ENCODE assay signal across 12 mouse cellular contexts in genomic region chr1:132586679-132587201, GRCm38 (mm10). TPM values are rescaled to one million over a fixed set of nuclear protein-coding genes. Genes with fewer than 3 reads are reported as not detected.
DNase-seq lines count a peak whose midpoint lies in the region; ATAC-seq and TF ChIP-seq lines count a peak whose summit lies in the region.
"Had no signal": no experiment of that assay in that cellular context is flagged by ENCODE, and none has a peak within 500 bp of the region (broad histone marks: within the 10 kb centered on the region; RNA-seq: fewer than 3 reads in every experiment).

No protein-coding gene starts in this region.

- TF ChIP-seq CTCF in liver, postnatal 0 days (IDR thresholded peaks at IDR 0.05; ENCODE audit: low read depth), result no peak

- H3K9ac ChIP-seq in kidney, embryonic 15.5 days, result no peak overlapping the region
- no peak overlapping the region for H3K9ac ChIP-seq in liver, postnatal 0 days (replicated peaks)
- H3K9ac ChIP-seq: hindbrain, embryonic 14.5 days had no signal

- DNase-seq in heart, embryonic 10.5 days (ENCODE audit: low spot score), result no peak
- DNase-seq in heart, adult 18-20 months, result no peak
- peak; percentile 58 for DNase-seq in R1 (ENCODE audit: low read depth, low spot score)
- peak; percentile 74 for DNase-seq in liver, postnatal 0 days
- DNase-seq in left cerebral cortex, postnatal 36 days (ENCODE audit: low spot score in 2 of 2), result no peak
- DNase-seq in natural killer cell, adult 2 months (ENCODE audit: low spot score in 2 of 2), result no peak
- DNase-seq in ovary, postnatal 36 days (ENCODE audit: low spot score), result no peak
- DNase-seq: adrenal gland, postnatal 36 days; cerebellum, adult 9-11 months; gastrocnemius, postnatal 36 days had no signal

- intact Hi-C loops in left cerebral cortex, postnatal 36 days (cut with DNase I), result no loop called here

- no peaks in the 10 kb centered on the region for H3K36me3 ChIP-seq in heart, embryonic 10.5 days
- no peaks in the 10 kb centered on the region for H3K36me3 ChIP-seq in kidney, embryonic 15.5 days
- no peaks in the 10 kb centered on the region for H3K36me3 ChIP-seq in liver, postnatal 0 days (replicated peaks; ENCODE audit: insufficient read depth, low read length)

- no peak overlapping the region for H3K4me3 ChIP-seq in heart, embryonic 10.5 days
- no peak overlapping the region for H3K4me3 ChIP-seq in kidney, embryonic 15.5 days (replicated peaks)
- H3K4me3 ChIP-seq in liver, postnatal 0 days (ENCODE audit: low read depth, low read length), result no peak overlapping the region

- H3K4me1 ChIP-seq in heart, embryonic 10.5 days, result peaks cover 29% of the 10 kb centered on the region
- peaks cover 21% of the 10 kb centered on the region for H3K4me1 ChIP-seq in kidney, embryonic 15.5 days
- no peaks in the 10 kb centered on the region for H3K4me1 ChIP-seq in liver, postnatal 0 days (ENCODE audit: insufficient read depth)

- WGBS in heart, embryonic 10.5 days, result 52% methylated on average over 15 of the region's 15 CpGs
- WGBS in kidney, embryonic 15.5 days, result 40% methylated on average over 15 of the region's 15 CpGs
- 45% methylated on average over 15 of the region's 15 CpGs for WGBS in liver, postnatal 0 days (ENCODE audit: insufficient replicate concordance)

- peaks cover 11% of the 10 kb centered on the region for H3K27me3 ChIP-seq in heart, embryonic 10.5 days (ENCODE audit: insufficient read depth, poor library complexity, severe bottlenecking)
- no peaks in the 10 kb centered on the region for H3K27me3 ChIP-seq in kidney, embryonic 15.5 days
- H3K27me3 ChIP-seq in liver, postnatal 0 days (ENCODE audit: insufficient read depth, low read length), result no peaks in the 10 kb centered on the region

- no peaks in the 10 kb centered on the region for H3K9me3 ChIP-seq in heart, embryonic 10.5 days
- no peaks in the 10 kb centered on the region for H3K9me3 ChIP-seq in kidney, embryonic 15.5 days (replicated peaks)
- H3K9me3 ChIP-seq in liver, postnatal 0 days (ENCODE audit: low read length), result no peaks in the 10 kb centered on the region

- no peak for TF ChIP-seq EP300 in liver, postnatal 0 days (IDR thresholded peaks at IDR 0.05; ENCODE audit: low read depth)

- peak; percentile 84 for ATAC-seq in kidney, embryonic 15.5 days (replicated peaks; ENCODE audit: low FRiP score)
- ATAC-seq in liver, postnatal 0 days, result peak; percentile 100

- 0 out of 2 replicates have a peak overlapping the region, but pooled peaks have one; percentile 25 for H3K27ac ChIP-seq in heart, embryonic 10.5 days
- H3K27ac ChIP-seq in kidney, embryonic 15.5 days, result no peak overlapping the region
- peak overlapping the region; percentile 77 for H3K27ac ChIP-seq in liver, postnatal 0 days (ENCODE audit: low read depth)

- peak overlapping the region; percentile 16; the same call in 1 of the 2 replicates for H3K4me2 ChIP-seq in kidney, embryonic 15.5 days
- H3K4me2 ChIP-seq in liver, postnatal 0 days (ENCODE audit: low read depth, low read length), result peak overlapping the region; percentile 49
- H3K4me2 ChIP-seq: hindbrain, embryonic 14.5 days had no signal

RNA-seq across cellular contexts. Expression of gene Cntn2, which starts 43.7 kb away (rescaled TPM):
- polyA plus RNA-seq in heart, embryonic 10.5 days (2016; fragmentation: Nextera tagmentation; extraction: Ambion mirVana), result 0.14 and 0.67 TPM in 2 replicates
- total RNA-seq in heart, adult 18-20 months (2021), result 1 to 10 TPM; 3.1 to 4.0 TPM
- polyA plus RNA-seq in kidney, embryonic 15.5 days (2015; fragmentation: Nextera tagmentation; extraction: Ambion mirVana), result 0.30 and 0.82 TPM in 2 replicates
- 0.02 and 0.20 TPM in 2 replicates for polyA plus RNA-seq in liver, postnatal 0 days (2015; fragmentation: Nextera tagmentation; extraction: Ambion mirVana)
- 10 to 100 TPM; 81.8 to 82.9 TPM for total RNA-seq in left cerebral cortex, postnatal 36 days (2021)
- total RNA-seq: adrenal gland, postnatal 36 days; gastrocnemius, postnatal 36 days had no signal

Comparison
In these comparisons a context has a peak if more than half of its experiments do, and no peak if none do; other contexts are left out.
1. DNase-seq: peak in R1 (single experiment) and liver, postnatal 0 days (single experiment); none in heart, embryonic 10.5 days (single experiment), heart, adult 18-20 months (0 of 2), left cerebral cortex, postnatal 36 days (0 of 2), natural killer cell, adult 2 months (0 of 2) and ovary, postnatal 36 days (single experiment).